Mouse (Mus musculus) kidney, adult 2 months (tissue): Measurements from ENCODE around the gene Tubb4b. TPM values are rescaled to one million over a fixed set of nuclear protein-coding genes. Genes with fewer than 3 reads are reported as not detected.

Experiments used
- DNase-seq: peaks from one replicate; pipeline ENCODE4 v3.0.0; 2021
- H3K27ac ChIP-seq: fragments of 200-500 bp; 2 replicates; pipeline ENCODE4 v1.5.1; 2012; ENCODE audit warnings: low read depth, low read length, control low read depth, inconsistent platforms; ENCODE audit not compliant: insufficient read depth
- H3K27me3 ChIP-seq: fragments of 200-500 bp; replicated peaks from 2 replicates; pipeline ENCODE4 v1.6.1; 2012; ENCODE audit warnings: mild to moderate bottlenecking, moderate library complexity, low read length, inconsistent platforms; ENCODE audit not compliant: control insufficient read depth, insufficient read depth
- H3K36me3 ChIP-seq: fragments of 200-500 bp; 2 replicates; pipeline ENCODE4 v1.6.1; 2012; ENCODE audit warnings: mild to moderate bottlenecking, moderate library complexity, low read length, inconsistent platforms; ENCODE audit not compliant: control insufficient read depth, insufficient read depth
- H3K4me1 ChIP-seq: fragments of 200-500 bp; 2 replicates; pipeline ENCODE4 v1.6.1; 2011; ENCODE audit warnings: low read length; ENCODE audit not compliant: control insufficient read depth, insufficient read depth
- H3K4me3 ChIP-seq: fragments of 200-500 bp; 2 replicates; pipeline ENCODE4 v1.5.1; 2011; ENCODE audit warnings: mild to moderate bottlenecking, low read depth, low read length, control low read depth; ENCODE audit not compliant: insufficient read depth
- CTCF ChIP-seq: fragments of 200-500 bp; conservative IDR thresholded peaks from 2 replicates; pipeline ENCODE4 v1.5.1; 2011; ENCODE audit warnings: low read depth, mild to moderate bottlenecking, control low read depth, low read length, moderate library complexity, mixed read lengths; ENCODE audit not compliant: insufficient read depth, insufficient read length
- POLR2A ChIP-seq: fragments of 200-500 bp; IDR thresholded peaks from one replicate; pipeline ENCODE4 v1.6.1; 2011; ENCODE audit warnings: low read depth, low read length, control low read depth
- WGBS: fragments of 180-500 bp; shearing (Covaris S2); methylation state at CpG from one replicate; pipeline ENCODE4 v1.1.7; 2018; 5-methylcytosine and 5-hydroxymethylcytosine counted together
- polyA plus RNA-seq: library from polyadenylated mRNA; depleted of rRNA; stranded (reverse); fragments of >200 nt; gene quantifications from 2 replicates; pipeline ENCODE4 v1.2.3, GENCODE M21; 2012

Gene Tubb4b
- polyA plus RNA-seq, 1 experiment, result 314 TPM

- no peak for DNase-seq
- Histone ChIP-seq H3K27me3 (no peaks in the 10 kb centered on the region), H3K27ac (no peak overlapping the region), H3K4me1 (no peaks in the 10 kb centered on the region; the same call in 1 of the 2 replicates), H3K4me3 (no peak overlapping the region), H3K36me3 (no peaks in the 10 kb centered on the region)
- WGBS, result 89% methylated on average over 6 of the region's 6 CpGs
- TF ChIP-seq POLR2A, result no peak
- no peak for TF ChIP-seq CTCF
Measured at GRCm38 (mm10) chr2:25187841-25188240, 36.7 kb downstream of the Tubb4b start.

DNA sequence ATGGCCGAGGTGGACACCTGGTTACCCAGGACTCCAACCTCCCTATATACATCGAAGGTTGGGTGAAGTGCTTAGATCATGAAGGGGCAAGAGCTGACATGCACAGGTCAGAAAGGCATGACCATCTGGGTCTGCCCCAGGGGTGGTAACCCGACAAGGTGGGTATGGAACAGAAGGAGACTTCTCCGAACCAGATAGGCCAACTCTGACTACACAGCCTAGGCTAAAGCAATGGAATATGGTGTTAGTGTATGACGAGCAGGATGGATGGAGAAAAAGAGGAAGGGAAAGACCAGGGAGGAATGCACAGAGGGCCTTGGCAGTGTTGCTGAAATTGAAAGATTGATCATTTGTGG lies 37.9 kb downstream of the Tubb4b start:
- no peaks in the 10 kb centered on the region for H3K27me3 ChIP-seq
- no peaks in the 10 kb centered on the region; the same call in 1 of the 2 replicates for H3K4me1 ChIP-seq
- no peak overlapping the region for H3K27ac ChIP-seq
- H3K4me3 ChIP-seq, result no peak overlapping the region
- no peak for DNase-seq
- no peak for TF ChIP-seq POLR2A
- no peak for TF ChIP-seq CTCF
- no peaks in the 10 kb centered on the region for H3K36me3 ChIP-seq
- WGBS, result 52% methylated on average over 5 of the region's 5 CpGs

- no peaks in the 10 kb centered on the region; the same call in 1 of the 2 replicates for H3K4me1 ChIP-seq
- peak; percentile 59 for DNase-seq
- WGBS, result 4% methylated on average over 64 of the region's 64 CpGs
- no peaks in the 10 kb centered on the region for H3K27me3 ChIP-seq
- no peaks in the 10 kb centered on the region for H3K36me3 ChIP-seq
- TF ChIP-seq POLR2A (no peak), CTCF (peak; percentile 54; the same call in 1 of the 2 replicates)
- H3K4me3 ChIP-seq, result peak overlapping the region; percentile 40
- no peak overlapping the region for H3K27ac ChIP-seq
Measured at GRCm38 (mm10) chr2:25185625-25186574, 38.6 kb downstream of the Tubb4b start.

GRCm38 (mm10) chr2:25184496-25184895 lies 40.0 kb downstream of the Tubb4b start:
- no peaks in the 10 kb centered on the region for H3K27me3 ChIP-seq
- TF ChIP-seq POLR2A (no peak), CTCF (no peak)
- no peak overlapping the region for H3K4me3 ChIP-seq
- no peak overlapping the region for H3K27ac ChIP-seq
- no peaks in the 10 kb centered on the region; the same call in 1 of the 2 replicates for H3K4me1 ChIP-seq
- WGBS, result 96% methylated on average over 7 of the region's 7 CpGs
- no peaks in the 10 kb centered on the region for H3K36me3 ChIP-seq
- DNase-seq, result no peak

GRCm38 (mm10) chr2:25183336-25183735 lies 41.2 kb downstream of the Tubb4b start:
- Histone ChIP-seq H3K27me3 (no peaks in the 10 kb centered on the region), H3K27ac (no peak overlapping the region), H3K36me3 (no peaks in the 10 kb centered on the region), H3K4me3 (no peak overlapping the region), H3K4me1 (no peaks in the 10 kb centered on the region; the same call in 1 of the 2 replicates)
- TF ChIP-seq POLR2A, result no peak
- no peak for TF ChIP-seq CTCF
- DNase-seq, result no peak
- 71% methylated on average over 2 of the region's 2 CpGs for WGBS

DNA sequence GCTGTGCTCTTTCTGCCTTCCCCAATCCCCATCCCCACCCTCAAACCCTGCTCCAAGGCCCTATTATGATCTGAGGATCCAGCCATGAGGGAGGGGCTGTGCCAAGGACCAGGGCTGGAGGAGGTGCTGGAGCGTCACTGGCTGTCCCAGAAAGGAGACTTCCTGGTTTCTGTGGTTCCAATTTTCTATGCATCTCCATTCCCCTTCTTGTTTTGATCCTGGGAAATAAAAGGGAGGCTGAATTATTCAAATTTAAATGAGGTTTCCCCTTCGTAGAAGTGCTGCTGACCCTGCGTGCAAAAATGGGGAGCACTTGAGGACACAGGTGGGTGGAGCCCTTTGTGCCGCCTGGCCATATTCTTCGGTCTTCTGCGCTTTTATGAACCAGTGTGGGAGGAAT lies 41.8 kb downstream of the Tubb4b start:
- WGBS, result 54% methylated on average over 6 of the region's 6 CpGs
- no peak for TF ChIP-seq CTCF
- TF ChIP-seq POLR2A, result no peak
- peak overlapping the region; percentile 35; the same call in 1 of the 2 replicates for H3K4me3 ChIP-seq

DNA sequence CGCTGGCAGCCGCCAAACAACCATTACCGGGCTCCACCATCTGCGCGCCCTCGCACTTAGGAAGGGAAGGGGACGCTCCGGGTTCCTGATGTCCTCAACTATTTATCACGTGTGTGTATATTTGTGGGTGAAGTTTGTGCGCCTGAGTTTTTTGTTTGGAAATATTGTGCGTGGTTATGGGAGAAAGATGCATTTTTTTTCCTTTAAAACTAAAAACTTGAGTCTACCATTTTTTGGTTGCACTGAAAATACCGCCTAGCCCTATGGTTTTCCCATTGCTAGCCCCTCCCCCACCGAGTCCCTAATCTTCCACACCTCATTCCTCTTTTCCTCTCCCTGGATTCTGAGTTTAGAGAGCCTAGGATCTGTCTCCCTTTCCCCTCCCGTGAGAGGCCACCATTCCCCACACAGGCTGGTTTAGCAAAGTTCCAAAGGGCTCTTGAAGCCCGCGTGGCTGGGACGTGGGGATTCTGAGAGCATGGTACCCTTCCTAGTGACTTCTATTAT lies 42.6 kb downstream of the Tubb4b start:
- no peaks in the 10 kb centered on the region for H3K27me3 ChIP-seq
- DNase-seq, result no peak
- 6% methylated on average over 17 of the region's 17 CpGs for WGBS
- no peaks in the 10 kb centered on the region for H3K36me3 ChIP-seq
- no peak overlapping the region for H3K27ac ChIP-seq
- peak overlapping the region; percentile 67 for H3K4me3 ChIP-seq
- H3K4me1 ChIP-seq, result peaks cover 11% of the 10 kb centered on the region
- TF ChIP-seq POLR2A, result no peak
- TF ChIP-seq CTCF, result no peak

More for the DNA sequence above, 41.8 kb downstream of the Tubb4b start:
- Histone ChIP-seq H3K27me3 (no peaks in the 10 kb centered on the region), H3K36me3 (no peaks in the 10 kb centered on the region), H3K4me1 (peaks cover 3% of the 10 kb centered on the region), H3K27ac (no peak overlapping the region)
- DNase-seq, result no peak
